Mouse (Mus musculus): ENCODE measurements at regions not wholly inside any gene's neighbourhood (a gene's known extent, or its start where the extent isn't known, plus 50 kb on each side); places are given as distances from the start of the nearest gene placed in this dataset.

- no peak for DNase-seq (ENCODE audit: low spot score)
- H3K4me1 ChIP-seq (replicated peaks; ENCODE audit: control insufficient read depth, insufficient read depth, low read length): no peaks in the 10 kb centered on the region
- no peak overlapping the region for H3K27ac ChIP-seq
- H3K9me3 ChIP-seq (ENCODE audit: control insufficient read depth, low read length): no peaks in the 10 kb centered on the region
- WGBS: 87% methylated on average over 3 of the region's 3 CpGs
- H3K36me3 ChIP-seq (replicated peaks; ENCODE audit: control insufficient read depth, insufficient read depth): no peaks in the 10 kb centered on the region
- no peak for ATAC-seq (ENCODE audit: low FRiP score)
- no peaks in the 10 kb centered on the region for H3K27me3 ChIP-seq (ENCODE audit: control insufficient read depth, insufficient read depth, low read length)
- no peak overlapping the region for H3K4me2 ChIP-seq (replicated peaks)
- no peak overlapping the region for H3K4me3 ChIP-seq (replicated peaks; ENCODE audit: low read length)
- H3K9ac ChIP-seq: no peak overlapping the region
Observed at GRCm38 (mm10) chr13:56021716-56022115, 114.4 kb downstream of the H2afy start.

GRCm38 (mm10) chr13:56014006-56014405, 122.2 kb downstream of the H2afy start:
- H3K36me3 ChIP-seq (replicated peaks; ENCODE audit: control insufficient read depth, insufficient read depth): no peaks in the 10 kb centered on the region
- DNase-seq (ENCODE audit: low spot score) (no peak), ATAC-seq (ENCODE audit: low FRiP score) (no peak)
- peaks cover 12% of the 10 kb centered on the region; the same call in 1 of the 2 replicates for H3K4me1 ChIP-seq (replicated peaks; ENCODE audit: control insufficient read depth, insufficient read depth, low read length)
- no peak overlapping the region for H3K4me2 ChIP-seq (replicated peaks)
- no peaks in the 10 kb centered on the region for H3K27me3 ChIP-seq (ENCODE audit: control insufficient read depth, insufficient read depth, low read length)
- H3K4me3 ChIP-seq (replicated peaks; ENCODE audit: low read length): no peak overlapping the region
- H3K27ac ChIP-seq: no peak overlapping the region
- no peak overlapping the region for H3K9ac ChIP-seq
- no peaks in the 10 kb centered on the region for H3K9me3 ChIP-seq (ENCODE audit: control insufficient read depth, low read length)

- WGBS: 41% methylated on average over 6 of the region's 6 CpGs
- H3K9ac ChIP-seq: no peak overlapping the region
- H3K4me1 ChIP-seq (replicated peaks; ENCODE audit: control insufficient read depth, insufficient read depth, low read length): peaks cover 12% of the 10 kb centered on the region; the same call in 1 of the 2 replicates
- ATAC-seq (ENCODE audit: low FRiP score): no peak; the same call in 1 of the 2 replicates
- H3K4me3 ChIP-seq (replicated peaks; ENCODE audit: low read length): no peak overlapping the region
- no peaks in the 10 kb centered on the region for H3K9me3 ChIP-seq (ENCODE audit: control insufficient read depth, low read length)
- H3K36me3 ChIP-seq (replicated peaks; ENCODE audit: control insufficient read depth, insufficient read depth): no peaks in the 10 kb centered on the region
- H3K27ac ChIP-seq: no peak overlapping the region
- no peaks in the 10 kb centered on the region for H3K27me3 ChIP-seq (ENCODE audit: control insufficient read depth, insufficient read depth, low read length)
- no peak overlapping the region for H3K4me2 ChIP-seq (replicated peaks)
- DNase-seq (ENCODE audit: low spot score): no peak
Observed at GRCm38 (mm10) chr13:56010416-56010815, 125.7 kb downstream of the H2afy start.

- Histone ChIP-seq H3K9me3 (ENCODE audit: control insufficient read depth, low read length) (no peaks in the 10 kb centered on the region), H3K27ac (no peak overlapping the region), H3K9ac (no peak overlapping the region), H3K4me3 (replicated peaks; ENCODE audit: low read length) (no peak overlapping the region), H3K27me3 (ENCODE audit: control insufficient read depth, insufficient read depth, low read length) (no peaks in the 10 kb centered on the region), H3K4me2 (replicated peaks) (no peak overlapping the region), H3K36me3 (replicated peaks; ENCODE audit: control insufficient read depth, insufficient read depth) (no peaks in the 10 kb centered on the region), H3K4me1 (replicated peaks; ENCODE audit: control insufficient read depth, insufficient read depth, low read length) (peaks cover 12% of the 10 kb centered on the region; the same call in 1 of the 2 replicates)
- DNase-seq (ENCODE audit: low spot score) (no peak), ATAC-seq (ENCODE audit: low FRiP score) (no peak)
- WGBS: 68% methylated on average over 2 of the region's 2 CpGs
Observed at GRCm38 (mm10) chr13:56006827-56007226, 129.3 kb downstream of the H2afy start.

- Histone ChIP-seq H3K9ac (no peak overlapping the region), H3K27ac (no peak overlapping the region), H3K27me3 (ENCODE audit: control insufficient read depth, insufficient read depth, low read length) (no peaks in the 10 kb centered on the region), H3K4me3 (replicated peaks; ENCODE audit: low read length) (no peak overlapping the region), H3K9me3 (ENCODE audit: control insufficient read depth, low read length) (no peaks in the 10 kb centered on the region), H3K36me3 (replicated peaks; ENCODE audit: control insufficient read depth, insufficient read depth) (no peaks in the 10 kb centered on the region), H3K4me2 (replicated peaks) (no peak overlapping the region), H3K4me1 (replicated peaks; ENCODE audit: control insufficient read depth, insufficient read depth, low read length) (peaks cover 10% of the 10 kb centered on the region; the same call in 1 of the 2 replicates)
- ATAC-seq (ENCODE audit: low FRiP score) (no peak), DNase-seq (ENCODE audit: low spot score) (no peak)
- WGBS: 85% methylated on average over 3 of the region's 3 CpGs
Observed at GRCm38 (mm10) chr13:56005746-56006145, 130.4 kb downstream of the H2afy start.

- Histone ChIP-seq H3K36me3 (replicated peaks; ENCODE audit: control insufficient read depth, insufficient read depth) (no peaks in the 10 kb centered on the region), H3K9me3 (ENCODE audit: control insufficient read depth, low read length) (no peaks in the 10 kb centered on the region), H3K4me2 (replicated peaks) (no peak overlapping the region), H3K4me1 (replicated peaks; ENCODE audit: control insufficient read depth, insufficient read depth, low read length) (no peaks in the 10 kb centered on the region; the same call in 1 of the 2 replicates), H3K27me3 (ENCODE audit: control insufficient read depth, insufficient read depth, low read length) (no peaks in the 10 kb centered on the region), H3K27ac (no peak overlapping the region; the same call in 1 of the 2 replicates), H3K9ac (no peak overlapping the region), H3K4me3 (replicated peaks; ENCODE audit: low read length) (no peak overlapping the region)
- ATAC-seq (ENCODE audit: low FRiP score) (0 out of 2 replicates have a peak, but pooled peaks have one; percentile 24), DNase-seq (ENCODE audit: low spot score) (no peak)
- WGBS: 64% methylated on average over 18 of the region's 18 CpGs
Observed at GRCm38 (mm10) chr13:56003724-56004393, 132.3 kb downstream of the H2afy start.

- Histone ChIP-seq H3K4me2 (replicated peaks) (no peak overlapping the region), H3K4me3 (replicated peaks; ENCODE audit: low read length) (no peak overlapping the region), H3K27me3 (ENCODE audit: control insufficient read depth, insufficient read depth, low read length) (no peaks in the 10 kb centered on the region), H3K36me3 (replicated peaks; ENCODE audit: control insufficient read depth, insufficient read depth) (no peaks in the 10 kb centered on the region), H3K27ac (no peak overlapping the region), H3K9me3 (ENCODE audit: control insufficient read depth, low read length) (no peaks in the 10 kb centered on the region), H3K9ac (no peak overlapping the region), H3K4me1 (replicated peaks; ENCODE audit: control insufficient read depth, insufficient read depth, low read length) (no peaks in the 10 kb centered on the region)
- WGBS: 76% methylated on average over 4 of the region's 4 CpGs
- ATAC-seq (ENCODE audit: low FRiP score) (no peak), DNase-seq (ENCODE audit: low spot score) (no peak)
Observed at GRCm38 (mm10) chr13:55995255-55995654, 140.9 kb downstream of the H2afy start.

- DNase-seq (ENCODE audit: low spot score) (no peak), ATAC-seq (ENCODE audit: low FRiP score) (no peak)
- no peaks in the 10 kb centered on the region for H3K27me3 ChIP-seq (ENCODE audit: control insufficient read depth, insufficient read depth, low read length)
- no peaks in the 10 kb centered on the region for H3K4me1 ChIP-seq (replicated peaks; ENCODE audit: control insufficient read depth, insufficient read depth, low read length)
- H3K27ac ChIP-seq: no peak overlapping the region
- no peak overlapping the region for H3K4me2 ChIP-seq (replicated peaks)
- no peaks in the 10 kb centered on the region for H3K36me3 ChIP-seq (replicated peaks; ENCODE audit: control insufficient read depth, insufficient read depth)
- H3K9me3 ChIP-seq (ENCODE audit: control insufficient read depth, low read length): no peaks in the 10 kb centered on the region
- no peak overlapping the region for H3K9ac ChIP-seq
- WGBS: 85% methylated on average over 2 of the region's 2 CpGs
- H3K4me3 ChIP-seq (replicated peaks; ENCODE audit: low read length): no peak overlapping the region
Observed at GRCm38 (mm10) chr13:55994460-55994859, 141.7 kb downstream of the H2afy start.

- no peak for ATAC-seq (ENCODE audit: low FRiP score)
- Histone ChIP-seq H3K9ac (no peak overlapping the region), H3K4me1 (replicated peaks; ENCODE audit: control insufficient read depth, insufficient read depth, low read length) (no peaks in the 10 kb centered on the region), H3K36me3 (replicated peaks; ENCODE audit: control insufficient read depth, insufficient read depth) (no peaks in the 10 kb centered on the region), H3K27me3 (ENCODE audit: control insufficient read depth, insufficient read depth, low read length) (no peaks in the 10 kb centered on the region), H3K9me3 (ENCODE audit: control insufficient read depth, low read length) (no peaks in the 10 kb centered on the region), H3K27ac (no peak overlapping the region), H3K4me2 (replicated peaks) (no peak overlapping the region), H3K4me3 (replicated peaks; ENCODE audit: low read length) (no peak overlapping the region)
- WGBS: 93% methylated on average over 9 of the region's 9 CpGs
- DNase-seq (ENCODE audit: low spot score): no peak
Observed at GRCm38 (mm10) chr13:55992699-55993098, 143.5 kb downstream of the H2afy start.

- Histone ChIP-seq H3K9me3 (ENCODE audit: control insufficient read depth, low read length) (no peaks in the 10 kb centered on the region), H3K4me3 (replicated peaks; ENCODE audit: low read length) (no peak overlapping the region), H3K9ac (no peak overlapping the region), H3K27ac (no peak overlapping the region), H3K27me3 (ENCODE audit: control insufficient read depth, insufficient read depth, low read length) (no peaks in the 10 kb centered on the region), H3K36me3 (replicated peaks; ENCODE audit: control insufficient read depth, insufficient read depth) (no peaks in the 10 kb centered on the region), H3K4me1 (replicated peaks; ENCODE audit: control insufficient read depth, insufficient read depth, low read length) (no peaks in the 10 kb centered on the region), H3K4me2 (replicated peaks) (no peak overlapping the region)
- 84% methylated on average over 14 of the region's 14 CpGs for whole genome bisulfite sequencing
- no peak for DNase-seq (ENCODE audit: low spot score)
- no peak for ATAC-seq (ENCODE audit: low FRiP score)
Observed at GRCm38 (mm10) chr13:55991216-55991615, 144.9 kb downstream of the H2afy start.
